ENCODE assay signal across 13 mouse cellular contexts in the genomic region with DNA sequence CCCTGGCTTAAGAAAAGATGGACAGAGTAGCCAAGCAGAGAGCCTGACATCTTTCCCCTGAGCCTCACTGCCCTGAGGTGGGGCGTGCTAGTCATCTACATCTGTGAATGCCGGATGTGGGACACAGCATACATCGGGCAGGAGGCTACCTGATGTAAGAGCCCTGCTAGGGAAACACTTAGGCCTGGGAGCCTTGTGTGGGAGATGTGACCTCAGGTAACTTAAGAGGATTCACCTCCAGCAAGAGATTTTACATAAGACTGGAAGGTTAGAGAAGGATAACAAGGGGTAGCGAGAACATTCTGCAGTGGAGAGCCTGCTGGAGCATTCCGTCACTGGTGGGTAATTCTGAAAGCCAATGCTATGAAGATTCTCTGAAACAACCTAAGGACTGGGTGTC.
DNase-seq lines count a peak whose midpoint lies in the region; ATAC-seq and TF ChIP-seq lines count a peak whose summit lies in the region.
"Had no signal": no experiment of that assay in that cellular context is flagged by ENCODE, and none has a peak within 500 bp of the region (broad histone marks: within the 10 kb centered on the region; RNA-seq: fewer than 3 reads in every experiment).

No protein-coding gene starts in this region.

- no peak overlapping the region for H3K9ac ChIP-seq in kidney, embryonic 15.5 days
- H3K9ac ChIP-seq in hindbrain, embryonic 15.5 days: 0 out of 2 replicates have a peak overlapping the region, but pooled peaks have one; percentile 0
- no peak overlapping the region for H3K9ac ChIP-seq in midbrain, postnatal 0 days (replicated peaks; ENCODE audit: low read length, poor library complexity, severe bottlenecking)
- H3K9ac ChIP-seq in lung, postnatal 0 days (replicated peaks; ENCODE audit: low read depth): no peak overlapping the region

- no peak overlapping the region for H3K4me2 ChIP-seq in kidney, embryonic 15.5 days
- no peak overlapping the region for H3K4me2 ChIP-seq in hindbrain, embryonic 15.5 days
- no peak overlapping the region for H3K4me2 ChIP-seq in midbrain, postnatal 0 days (ENCODE audit: low read depth, low read length, poor library complexity, severe bottlenecking)
- no peak overlapping the region for H3K4me2 ChIP-seq in lung, postnatal 0 days (replicated peaks; ENCODE audit: low read depth, low read length)
- H3K4me2 ChIP-seq: heart, embryonic 11.5 days had no signal

- TF ChIP-seq CTCF in midbrain, postnatal 0 days (IDR thresholded peaks at IDR 0.05): no peak
- no peak for TF ChIP-seq CTCF in lung, postnatal 0 days (IDR thresholded peaks at IDR 0.05)

- no peak for ATAC-seq in kidney, embryonic 15.5 days (replicated peaks; ENCODE audit: low FRiP score)
- no peak for ATAC-seq in hindbrain, embryonic 15.5 days (ENCODE audit: low FRiP score, low read depth)
- 0 out of 2 replicates have a peak, but pooled peaks have one; percentile 20 for ATAC-seq in midbrain, postnatal 0 days (ENCODE audit: low FRiP score)
- no peak for ATAC-seq in lung, postnatal 0 days

- peak overlapping the region; percentile 66; the same call in 1 of the 2 replicates for H3K27ac ChIP-seq in kidney, embryonic 15.5 days
- peak overlapping the region; percentile 89 for H3K27ac ChIP-seq in forebrain, embryonic 10.5 days
- peak overlapping the region; percentile 79 for H3K27ac ChIP-seq in hindbrain, embryonic 15.5 days (replicated peaks)
- H3K27ac ChIP-seq in midbrain, postnatal 0 days (ENCODE audit: low read depth, low read length): no peak overlapping the region
- no peak overlapping the region for H3K27ac ChIP-seq in lung, postnatal 0 days (ENCODE audit: low read length)
- H3K27ac ChIP-seq: macrophage had no signal

- WGBS in kidney, embryonic 15.5 days: 54% methylated on average over 5 of the region's 5 CpGs
- 51% methylated on average over 5 of the region's 5 CpGs for WGBS in forebrain, embryonic 10.5 days
- 33% methylated on average over 5 of the region's 5 CpGs for WGBS in hindbrain, embryonic 15.5 days
- 51% methylated on average over 5 of the region's 5 CpGs for WGBS in midbrain, postnatal 0 days
- 82% methylated on average over 5 of the region's 5 CpGs for WGBS in lung, postnatal 0 days

- DNase-seq in kidney, adult 18-20 months: no peak
- no peak for DNase-seq in forebrain, embryonic 10.5 days (ENCODE audit: extremely low spot score, low spot score)
- DNase-seq in midbrain, postnatal 0 days (ENCODE audit: low spot score): no peak
- no peak for DNase-seq in cerebellum, postnatal 36 days
- DNase-seq in ovary, postnatal 36 days (ENCODE audit: low spot score): no peak
- DNase-seq in lung, postnatal 0 days (ENCODE audit: low spot score): no peak
- DNase-seq: adrenal gland, adult 2 months; thymus, postnatal 25 days had no signal

- TF ChIP-seq EP300 in lung, postnatal 0 days (IDR thresholded peaks at IDR 0.05): no peak

- H3K4me3 ChIP-seq in kidney, embryonic 15.5 days (replicated peaks): no peak overlapping the region
- peak overlapping the region; percentile 31 for H3K4me3 ChIP-seq in forebrain, embryonic 10.5 days
- no peak overlapping the region for H3K4me3 ChIP-seq in hindbrain, embryonic 15.5 days
- H3K4me3 ChIP-seq in midbrain, postnatal 0 days (ENCODE audit: low read depth, low read length): no peak overlapping the region
- no peak overlapping the region for H3K4me3 ChIP-seq in lung, postnatal 0 days (ENCODE audit: low read depth, low read length)

- H3K36me3 ChIP-seq in kidney, embryonic 15.5 days: peaks cover 16% of the 10 kb centered on the region
- peaks cover 19% of the 10 kb centered on the region; the same call in 1 of the 2 replicates for H3K36me3 ChIP-seq in forebrain, embryonic 10.5 days (replicated peaks)
- H3K36me3 ChIP-seq in hindbrain, embryonic 15.5 days: no peaks in the 10 kb centered on the region
- H3K36me3 ChIP-seq in midbrain, postnatal 0 days (ENCODE audit: insufficient read depth, low read length): peaks cover 3% of the 10 kb centered on the region; the same call in 1 of the 2 replicates
- 0 out of 2 replicates have a peak, but pooled peaks cover 3% of the 10 kb centered on the region for H3K36me3 ChIP-seq in lung, postnatal 0 days (ENCODE audit: insufficient read depth, low read length)
- H3K36me3 ChIP-seq: G1E had no signal

- no peaks in the 10 kb centered on the region for H3K27me3 ChIP-seq in kidney, embryonic 15.5 days
- H3K27me3 ChIP-seq in forebrain, embryonic 10.5 days (ENCODE audit: poor library complexity, severe bottlenecking): peaks cover 16% of the 10 kb centered on the region
- no peaks in the 10 kb centered on the region for H3K27me3 ChIP-seq in hindbrain, embryonic 15.5 days
- H3K27me3 ChIP-seq in midbrain, postnatal 0 days (ENCODE audit: insufficient read depth, low read length): no peaks in the 10 kb centered on the region
- no peaks in the 10 kb centered on the region for H3K27me3 ChIP-seq in lung, postnatal 0 days (replicated peaks; ENCODE audit: insufficient read depth, low read length)

- peaks cover 36% of the 10 kb centered on the region for H3K4me1 ChIP-seq in kidney, embryonic 15.5 days
- peaks cover 51% of the 10 kb centered on the region for H3K4me1 ChIP-seq in forebrain, embryonic 10.5 days
- H3K4me1 ChIP-seq in hindbrain, embryonic 15.5 days (replicated peaks): peaks cover 30% of the 10 kb centered on the region
- peaks cover 6% of the 10 kb centered on the region; the same call in 1 of the 2 replicates for H3K4me1 ChIP-seq in midbrain, postnatal 0 days (ENCODE audit: insufficient read depth, low read length)
- 0 out of 2 replicates have a peak, but pooled peaks cover 5% of the 10 kb centered on the region for H3K4me1 ChIP-seq in lung, postnatal 0 days (ENCODE audit: insufficient read depth, low read depth, low read length)

- H3K9me3 ChIP-seq in kidney, embryonic 15.5 days (replicated peaks): no peaks in the 10 kb centered on the region
- H3K9me3 ChIP-seq in forebrain, embryonic 10.5 days: peaks cover 3% of the 10 kb centered on the region; the same call in 1 of the 2 replicates
- no peaks in the 10 kb centered on the region for H3K9me3 ChIP-seq in hindbrain, embryonic 15.5 days
- no peaks in the 10 kb centered on the region for H3K9me3 ChIP-seq in midbrain, postnatal 0 days (ENCODE audit: low read length)
- no peaks in the 10 kb centered on the region for H3K9me3 ChIP-seq in lung, postnatal 0 days (ENCODE audit: low read length)

Comparison
In these comparisons a context has a peak if more than half of its experiments do, and no peak if none do; other contexts are left out.
1. H3K27ac ChIP-seq: peak in kidney, embryonic 15.5 days (single experiment), forebrain, embryonic 10.5 days (single experiment) and hindbrain, embryonic 15.5 days (single experiment); none in midbrain, postnatal 0 days (single experiment) and lung, postnatal 0 days (single experiment).